Mouse (Mus musculus) brain, embryonic 14.5 days (tissue): ENCODE measurements at regions not wholly inside any gene's neighbourhood (a gene's known extent, or its start where the extent isn't known, plus 50 kb on each side); places are given as distances from the start of the nearest gene placed in this dataset.

Source experiments
- CTCF ChIP-seq: fragments of 200-500 bp; IDR thresholded peaks from 2 replicates; pipeline ENCODE4 v1.5.1; 2012; ENCODE audit warnings: inconsistent platforms, mild to moderate bottlenecking, moderate library complexity, borderline replicate concordance; ENCODE audit not compliant: insufficient read depth, insufficient read length; ENCODE audit errors: extremely low read depth
- POLR2A ChIP-seq: fragments of 200-500 bp; IDR thresholded peaks from 2 replicates; pipeline ENCODE4 v1.6.1; 2012; ENCODE audit warnings: mild to moderate bottlenecking, inconsistent platforms, borderline replicate concordance; ENCODE audit not compliant: poor library complexity, insufficient read depth, insufficient read length, severe bottlenecking; ENCODE audit errors: extremely low read depth

- TF ChIP-seq CTCF = no peak
- TF ChIP-seq POLR2A = no peak
These were observed 145.5 kb upstream of the Kctd3 start for GRCm38 (mm10) chr1:189153150-189153549.
